Mouse (Mus musculus) limb, embryonic 15.5 days (tissue): ENCODE data around the gene Creb3l2. TPM values are rescaled to one million over a fixed set of nuclear protein-coding genes. Genes with fewer than 3 reads are reported as not detected.
"Not testable (repeated sequence)": the region's sequence is repeated elsewhere in the genome, so short reads cannot be mapped to it uniquely, and the experiment has no call there.

ENCODE experiments used
- ATAC-seq: fragments of 200-750 bp; cut with Nextera tagmentation; 2 replicates; pipeline ENCODE4 v1.8.0; 2017; ENCODE audit warnings: low read depth, moderate TSS enrichment; ENCODE audit not compliant: insufficient number of reproducible peaks, low FRiP score, low TSS enrichment
- H3K27ac ChIP-seq: fragments of 300-500 bp; sonication (generic); 2 replicates; pipeline ENCODE4 v1.5.1; 2015; ENCODE audit warnings: moderate library complexity, mild to moderate bottlenecking, inconsistent platforms
- H3K27me3 ChIP-seq: fragments of 300-500 bp; sonication (generic); 2 replicates; pipeline ENCODE4 v1.6.1; 2015; ENCODE audit warnings: inconsistent platforms
- H3K36me3 ChIP-seq: fragments of 300-500 bp; sonication (generic); 2 replicates; pipeline ENCODE4 v1.6.1; 2015; ENCODE audit warnings: inconsistent platforms
- H3K4me1 ChIP-seq: fragments of 300-500 bp; sonication (generic); 2 replicates; pipeline ENCODE4 v1.6.1; 2015; ENCODE audit warnings: inconsistent platforms
- H3K4me2 ChIP-seq: fragments of 300-500 bp; sonication (generic); 2 replicates; pipeline ENCODE4 v1.6.1; 2015; ENCODE audit warnings: mild to moderate bottlenecking, inconsistent platforms
- H3K4me3 ChIP-seq: fragments of 300-500 bp; sonication (generic); 2 replicates; pipeline ENCODE4 v1.5.1; 2015; ENCODE audit warnings: mild to moderate bottlenecking, inconsistent platforms
- H3K9ac ChIP-seq: fragments of 300-500 bp; sonication (generic); 2 replicates; pipeline ENCODE4 v1.6.1; 2015; ENCODE audit warnings: inconsistent platforms
- H3K9me3 ChIP-seq: fragments of 300-500 bp; sonication (generic); 2 replicates; pipeline ENCODE4 v1.6.1; 2016; ENCODE audit warnings: inconsistent platforms
- WGBS: fragments of 180-500 bp; shearing (Covaris S2); methylation state at CpG from one replicate; pipeline ENCODE4 v1.1.7; 2015; 5-methylcytosine and 5-hydroxymethylcytosine counted together
- polyA plus RNA-seq: library from polyadenylated mRNA; unstranded; fragments of >200 nt; fragmentation: Nextera tagmentation; extraction: Ambion mirVana; gene quantifications from 2 replicates; pipeline ENCODE4 v1.2.1, GENCODE M21; 2015

The Creb3l2 gene
- polyA plus RNA-seq, 1 experiment from 2014 or later, result 35.0 TPM

GRCm38 (mm10) chr6:37391313-37391712, 50.6 kb downstream of the Creb3l2 start:
- H3K36me3 ChIP-seq, result 0 out of 2 replicates have a peak, but pooled peaks cover 6% of the 10 kb centered on the region
- no peaks in the 10 kb centered on the region for H3K9me3 ChIP-seq
- no peak overlapping the region for H3K4me3 ChIP-seq
- no peak overlapping the region for H3K4me2 ChIP-seq
- no peaks in the 10 kb centered on the region for H3K27me3 ChIP-seq
- H3K27ac ChIP-seq, result peak overlapping the region; percentile 65
- ATAC-seq, result no peak
- peaks cover 61% of the 10 kb centered on the region for H3K4me1 ChIP-seq
- 59% methylated on average over 7 of the region's 7 CpGs for WGBS
- H3K9ac ChIP-seq, result no peak overlapping the region

GRCm38 (mm10) chr6:37388960-37389359, 53.0 kb downstream of the Creb3l2 start:
- H3K4me3 ChIP-seq, result no peak overlapping the region
- no peak overlapping the region for H3K9ac ChIP-seq
- H3K9me3 ChIP-seq, result no peaks in the 10 kb centered on the region
- no peak overlapping the region for H3K27ac ChIP-seq
- H3K4me1 ChIP-seq, result peaks cover 58% of the 10 kb centered on the region
- WGBS, result 52% methylated on average over 8 of the region's 8 CpGs
- H3K27me3 ChIP-seq, result no peaks in the 10 kb centered on the region
- 0 out of 2 replicates have a peak, but pooled peaks cover 3% of the 10 kb centered on the region for H3K36me3 ChIP-seq
- no peak overlapping the region for H3K4me2 ChIP-seq
- no peak for ATAC-seq

GRCm38 (mm10) chr6:37388501-37388900, 53.4 kb downstream of the Creb3l2 start:
- WGBS, result 70% methylated on average over 6 of the region's 6 CpGs
- no peak overlapping the region for H3K4me3 ChIP-seq
- peaks cover 55% of the 10 kb centered on the region for H3K4me1 ChIP-seq
- H3K27me3 ChIP-seq, result no peaks in the 10 kb centered on the region
- H3K36me3 ChIP-seq, result 0 out of 2 replicates have a peak, but pooled peaks cover 3% of the 10 kb centered on the region
- ATAC-seq, result no peak
- no peak overlapping the region for H3K9ac ChIP-seq
- H3K9me3 ChIP-seq, result no peaks in the 10 kb centered on the region
- H3K27ac ChIP-seq, result no peak overlapping the region
- H3K4me2 ChIP-seq, result no peak overlapping the region

DNA sequence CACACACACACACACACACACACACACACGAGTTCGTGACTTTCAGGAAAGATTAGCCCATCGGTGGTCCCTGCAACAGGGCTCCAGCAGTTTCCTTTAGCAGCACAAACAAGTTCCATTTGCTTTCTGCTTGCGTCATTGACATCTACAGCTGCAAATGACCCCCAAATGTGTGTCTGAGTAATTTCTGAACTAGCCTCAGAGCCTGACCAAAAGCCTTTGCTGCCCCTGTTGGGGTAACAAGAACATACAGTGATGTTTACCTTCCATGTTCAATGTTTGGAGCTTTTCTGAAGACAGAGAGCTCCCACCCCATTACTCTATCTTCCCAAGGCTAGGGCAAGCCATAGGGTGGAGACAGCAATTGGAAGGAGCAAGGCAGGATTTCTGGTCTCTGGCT, 54.7 kb downstream of the Creb3l2 start:
- Histone ChIP-seq H3K4me1 (peaks cover 44% of the 10 kb centered on the region), H3K9me3 (no peaks in the 10 kb centered on the region), H3K9ac (no peak overlapping the region), H3K27ac (no peak overlapping the region), H3K27me3 (no peaks in the 10 kb centered on the region), H3K4me3 (no peak overlapping the region), H3K36me3 (0 out of 2 replicates have a peak, but pooled peaks cover 3% of the 10 kb centered on the region), H3K4me2 (no peak overlapping the region)
- ATAC-seq, result no peak
- 66% methylated on average over 4 of the region's 4 CpGs for WGBS

- H3K4me3 ChIP-seq, result no peak overlapping the region
- ATAC-seq, result no peak
- H3K9me3 ChIP-seq, result no peaks in the 10 kb centered on the region
- H3K4me2 ChIP-seq, result no peak overlapping the region
- H3K27ac ChIP-seq, result no peak overlapping the region
- H3K36me3 ChIP-seq, result 0 out of 2 replicates have a peak, but pooled peaks cover 3% of the 10 kb centered on the region
- H3K4me1 ChIP-seq, result peaks cover 29% of the 10 kb centered on the region
- 51% methylated on average over 2 of the region's 2 CpGs for WGBS
- no peak overlapping the region for H3K9ac ChIP-seq
- no peaks in the 10 kb centered on the region for H3K27me3 ChIP-seq
These were observed 56.2 kb downstream of the Creb3l2 start for GRCm38 (mm10) chr6:37385602-37386285.

DNA sequence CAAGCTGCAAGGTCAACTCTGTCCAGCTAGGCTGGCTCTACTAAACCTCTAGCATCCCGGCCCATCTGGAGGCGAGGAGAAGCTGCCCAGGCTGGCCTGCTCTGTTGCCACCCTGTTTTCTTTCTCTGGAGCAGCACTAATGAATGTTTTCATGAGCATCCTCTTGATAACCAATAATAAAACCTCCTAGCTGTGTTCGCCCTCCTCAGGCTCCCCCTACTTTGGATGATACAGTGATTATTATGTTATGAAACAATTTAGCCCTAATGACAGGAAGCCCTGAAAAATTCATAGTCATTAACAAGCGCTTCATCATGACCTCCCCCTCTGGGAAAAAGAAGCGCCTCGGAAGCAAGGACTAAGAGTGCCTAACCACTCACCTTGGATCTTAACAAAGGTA, 59.2 kb downstream of the Creb3l2 start:
- no peaks in the 10 kb centered on the region for H3K9me3 ChIP-seq
- no peak for ATAC-seq
- WGBS, result 86% methylated on average over 6 of the region's 6 CpGs

GRCm38 (mm10) chr6:37377836-37378580, 63.9 kb downstream of the Creb3l2 start:
- no peaks in the 10 kb centered on the region for H3K27me3 ChIP-seq
- H3K9ac ChIP-seq, result no peak overlapping the region
- H3K9me3 ChIP-seq, result no peaks in the 10 kb centered on the region
- H3K4me2 ChIP-seq, result no peak overlapping the region
- ATAC-seq, result no peak
- peaks cover 29% of the 10 kb centered on the region for H3K36me3 ChIP-seq
- peaks cover 17% of the 10 kb centered on the region for H3K4me1 ChIP-seq
- H3K27ac ChIP-seq, result no peak overlapping the region
- 82% methylated on average over 12 of the region's 12 CpGs for WGBS
- no peak overlapping the region for H3K4me3 ChIP-seq

More for the DNA sequence above, 59.2 kb downstream of the Creb3l2 start:
- peaks cover 12% of the 10 kb centered on the region for H3K4me1 ChIP-seq
- peaks cover 23% of the 10 kb centered on the region for H3K36me3 ChIP-seq
- H3K9ac ChIP-seq, result no peak overlapping the region
- no peak overlapping the region for H3K27ac ChIP-seq
- no peak overlapping the region for H3K4me2 ChIP-seq
- no peak overlapping the region for H3K4me3 ChIP-seq
- H3K27me3 ChIP-seq, result no peaks in the 10 kb centered on the region

- Histone ChIP-seq H3K36me3 (peaks cover 30% of the 10 kb centered on the region), H3K4me1 (peaks cover 17% of the 10 kb centered on the region)
- not testable (repeated sequence) for H3K4me2 ChIP-seq, H3K9me3 ChIP-seq, H3K27me3 ChIP-seq, H3K27ac ChIP-seq, ATAC-seq, H3K4me3 ChIP-seq, H3K9ac ChIP-seq
- WGBS, result 90% methylated on average over 3 of the region's 3 CpGs
These were observed 64.6 kb downstream of the Creb3l2 start for GRCm38 (mm10) chr6:37377387-37377786.

DNA sequence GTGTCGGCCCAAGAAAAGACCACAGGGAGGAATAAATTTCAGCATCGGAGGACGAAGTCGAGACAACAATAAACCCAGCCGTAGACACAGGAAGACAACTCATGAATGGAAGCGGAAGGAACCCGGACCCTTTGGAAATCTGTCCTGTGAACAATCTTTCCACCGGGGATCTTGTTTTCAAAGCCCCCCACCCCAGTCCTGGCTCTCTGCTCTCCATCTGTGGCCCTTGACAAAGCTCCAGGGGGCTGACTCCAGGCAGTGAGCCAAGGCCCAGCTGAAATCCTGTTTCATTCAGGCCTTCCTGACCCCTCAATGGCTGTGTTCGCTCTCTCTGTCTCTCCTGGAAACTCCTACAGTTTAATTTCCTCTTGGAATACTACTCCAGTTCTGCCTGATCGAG, 66.5 kb downstream of the Creb3l2 start:
- peaks cover 37% of the 10 kb centered on the region for H3K36me3 ChIP-seq
- no peak overlapping the region for H3K27ac ChIP-seq
- no peaks in the 10 kb centered on the region for H3K27me3 ChIP-seq
- H3K9ac ChIP-seq, result no peak overlapping the region
- ATAC-seq, result no peak
- H3K4me1 ChIP-seq, result peaks cover 20% of the 10 kb centered on the region
- WGBS, result 70% methylated on average over 10 of the region's 10 CpGs
- no peaks in the 10 kb centered on the region for H3K9me3 ChIP-seq
- no peak overlapping the region for H3K4me3 ChIP-seq
- H3K4me2 ChIP-seq, result no peak overlapping the region

DNA sequence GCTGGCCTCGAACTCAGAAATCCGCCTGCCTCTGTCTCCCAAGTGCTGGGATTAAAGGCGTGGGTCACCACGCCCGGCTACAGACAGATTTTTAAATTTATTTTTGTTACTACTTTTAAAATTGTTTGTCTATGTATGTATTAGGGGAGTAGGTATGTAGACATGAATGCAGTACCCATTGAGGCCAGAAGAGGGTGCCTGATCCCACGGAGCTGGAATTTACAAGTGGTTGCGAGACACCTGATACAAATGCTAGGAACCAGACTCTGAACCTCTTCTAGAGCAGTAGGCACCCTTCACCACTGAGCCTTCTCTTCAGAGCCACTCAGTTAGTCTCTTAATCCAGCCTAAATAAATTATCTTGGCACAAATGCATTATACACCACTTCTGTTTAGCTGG, 70.6 kb downstream of the Creb3l2 start:
- Histone ChIP-seq H3K4me1 (peaks cover 19% of the 10 kb centered on the region), H3K9ac (no peak overlapping the region), H3K9me3 (no peaks in the 10 kb centered on the region), H3K4me3 (no peak overlapping the region), H3K4me2 (no peak overlapping the region), H3K27me3 (no peaks in the 10 kb centered on the region), H3K27ac (no peak overlapping the region), H3K36me3 (peaks cover 11% of the 10 kb centered on the region; the same call in 1 of the 2 replicates)
- no peak for ATAC-seq
- WGBS, result 82% methylated on average over 7 of the region's 7 CpGs

- WGBS, result 86% methylated on average over 12 of the region's 12 CpGs
- Histone ChIP-seq H3K27ac (peak overlapping the region; percentile 7; the same call in 1 of the 2 replicates), H3K4me1 (peaks cover 20% of the 10 kb centered on the region)
These were observed 71.4 kb downstream of the Creb3l2 start for GRCm38 (mm10) chr6:37370566-37370965.

GRCm38 (mm10) chr6:37369750-37370149, 72.2 kb downstream of the Creb3l2 start:
- no peak for ATAC-seq

More at GRCm38 (mm10) chr6:37370566-37370965, 71.4 kb downstream of the Creb3l2 start:
- no peak for ATAC-seq
- no peaks in the 10 kb centered on the region for H3K9me3 ChIP-seq
- H3K4me2 ChIP-seq, result no peak overlapping the region
- H3K27me3 ChIP-seq, result no peaks in the 10 kb centered on the region
- H3K9ac ChIP-seq, result no peak overlapping the region
- peaks cover 11% of the 10 kb centered on the region; the same call in 1 of the 2 replicates for H3K36me3 ChIP-seq
- no peak overlapping the region for H3K4me3 ChIP-seq

More at GRCm38 (mm10) chr6:37369750-37370149, 72.2 kb downstream of the Creb3l2 start:
- WGBS, result 58% methylated on average over 6 of the region's 6 CpGs
- Histone ChIP-seq H3K9me3 (no peaks in the 10 kb centered on the region), H3K4me1 (peaks cover 19% of the 10 kb centered on the region), H3K9ac (no peak overlapping the region), H3K36me3 (peaks cover 11% of the 10 kb centered on the region; the same call in 1 of the 2 replicates), H3K4me2 (no peak overlapping the region), H3K27ac (0 out of 2 replicates have a peak overlapping the region, but pooled peaks have one; percentile 7), H3K27me3 (no peaks in the 10 kb centered on the region), H3K4me3 (no peak overlapping the region)
